Mouse (Mus musculus): Measurements from ENCODE around the gene Gm45062.

Gm45062 gene

DNA sequence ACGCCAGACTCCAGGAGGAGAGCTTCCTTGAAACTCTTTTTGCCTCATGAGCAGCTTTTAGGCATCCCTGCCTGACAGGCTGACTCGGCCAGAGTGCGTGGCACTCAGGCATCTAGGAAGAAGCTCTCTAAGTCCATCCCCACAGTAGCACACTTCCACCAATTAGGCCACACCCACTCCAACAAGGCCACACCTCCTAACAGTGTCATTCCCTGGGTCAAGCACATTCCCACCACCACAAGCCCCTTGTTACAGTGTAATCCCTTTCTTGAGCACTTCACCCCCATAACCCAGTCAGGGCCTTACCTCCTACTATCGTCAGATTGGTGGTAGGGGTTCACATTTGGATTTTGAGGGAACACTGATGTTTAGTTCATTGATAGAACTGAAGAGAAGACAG is 108.4 kb downstream of the Gm45062 start:
- CTCF ChIA-PET, result interaction anchor here (0.6 kb wide), 1 partner anchor 201 kb away, joined by 3 read pairs; no protein-coding TSS in a partner anchor

DNA sequence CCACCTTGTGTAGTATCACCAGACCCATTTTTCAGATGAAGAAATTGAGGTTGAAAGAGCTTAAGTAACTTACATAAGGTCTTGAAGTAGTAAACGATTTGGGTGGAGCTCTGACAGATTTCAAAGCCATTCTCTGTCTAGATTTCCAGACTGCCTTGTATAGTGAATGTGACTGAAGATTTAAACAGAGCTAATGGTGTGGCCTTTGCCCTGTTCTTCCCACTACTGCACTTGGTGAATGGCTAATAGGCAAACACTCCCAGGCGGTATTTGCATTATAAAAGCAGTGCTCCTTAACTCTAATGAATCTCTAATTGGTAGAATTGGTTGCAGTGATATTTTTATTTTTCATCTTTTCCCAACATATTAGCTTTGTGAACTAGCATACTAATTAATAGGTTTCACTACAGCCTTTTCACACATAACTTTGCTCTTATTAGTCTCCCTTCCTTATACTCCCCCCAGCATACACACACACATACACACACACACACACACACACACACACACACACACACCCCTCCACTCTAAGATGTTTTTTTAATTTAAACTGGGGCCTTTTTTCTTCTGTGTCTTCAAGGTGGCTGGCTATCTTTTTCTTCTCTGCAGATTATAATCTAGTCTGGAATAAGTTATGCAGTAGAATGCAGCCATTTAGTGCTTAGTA is 109.1 kb downstream of the Gm45062 start:
- CTCF ChIA-PET, result interaction anchor here (0.6 kb wide), 1 partner anchor 201 kb away, joined by 3 read pairs; no protein-coding TSS in a partner anchor

DNA sequence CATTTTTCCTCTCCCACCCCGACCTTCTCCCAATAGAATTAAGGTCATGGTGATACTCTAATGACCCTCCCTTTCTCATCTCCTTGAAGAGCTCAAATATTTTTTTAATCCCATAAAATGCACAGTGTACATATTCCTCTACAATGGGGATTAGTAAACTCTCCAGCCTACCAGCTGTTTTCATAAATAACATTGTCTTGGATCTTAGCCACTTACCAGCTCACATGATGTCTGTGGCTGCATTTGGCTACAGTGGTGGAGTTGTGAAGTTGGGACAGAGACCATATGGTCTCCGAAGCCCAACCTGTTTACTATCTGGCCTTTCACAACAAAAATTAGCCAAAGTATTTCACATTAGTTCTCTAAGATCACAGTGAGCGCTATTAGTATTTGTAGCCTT is 111.4 kb downstream of the Gm45062 start:
- CTCF ChIA-PET, result interaction anchor here (0.7 kb wide), 1 partner anchor 47 kb away, joined by 4 read pairs; no protein-coding TSS in a partner anchor

DNA sequence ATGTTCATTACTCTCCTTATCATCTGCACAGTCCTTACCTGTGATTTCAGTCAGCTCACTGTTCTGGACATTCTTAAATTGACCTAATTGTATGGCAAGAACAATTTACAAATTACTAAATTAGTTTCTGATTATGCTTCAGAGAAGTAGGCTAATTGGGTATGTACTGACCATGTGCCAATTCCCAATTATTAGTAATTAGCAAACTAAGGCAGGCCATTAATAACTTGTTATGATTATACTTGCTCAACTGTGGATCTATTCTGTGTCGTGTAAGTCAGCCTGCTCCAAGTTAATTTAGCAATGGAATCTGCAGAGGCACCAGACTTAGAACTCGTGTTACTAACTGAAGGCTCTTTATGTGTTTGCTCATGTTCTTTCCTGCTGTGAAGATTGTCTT is 113.8 kb downstream of the Gm45062 start:
- CTCF ChIA-PET, result no interaction called here

DNA sequence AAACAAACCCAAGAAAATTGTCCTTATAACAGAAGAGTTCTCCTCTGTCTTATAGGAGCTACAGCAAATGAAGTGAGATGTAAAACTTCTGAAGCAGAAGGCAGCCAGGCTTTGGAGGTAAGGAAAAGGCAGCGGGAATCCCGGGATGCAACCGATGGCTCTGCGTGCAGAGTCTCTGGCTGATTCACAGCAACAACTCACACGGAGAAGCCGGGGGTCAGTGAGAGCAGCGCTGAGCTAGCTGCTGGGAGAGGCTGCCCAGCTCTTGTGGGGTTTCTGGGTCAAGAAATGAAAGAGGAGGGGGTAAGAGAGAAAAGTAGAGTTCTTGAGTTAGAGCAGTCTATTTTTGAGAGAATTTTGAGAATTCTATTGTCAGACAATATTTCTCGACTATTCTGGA is 114.6 kb downstream of the Gm45062 start:
- CTCF ChIA-PET, result no interaction called here

DNA sequence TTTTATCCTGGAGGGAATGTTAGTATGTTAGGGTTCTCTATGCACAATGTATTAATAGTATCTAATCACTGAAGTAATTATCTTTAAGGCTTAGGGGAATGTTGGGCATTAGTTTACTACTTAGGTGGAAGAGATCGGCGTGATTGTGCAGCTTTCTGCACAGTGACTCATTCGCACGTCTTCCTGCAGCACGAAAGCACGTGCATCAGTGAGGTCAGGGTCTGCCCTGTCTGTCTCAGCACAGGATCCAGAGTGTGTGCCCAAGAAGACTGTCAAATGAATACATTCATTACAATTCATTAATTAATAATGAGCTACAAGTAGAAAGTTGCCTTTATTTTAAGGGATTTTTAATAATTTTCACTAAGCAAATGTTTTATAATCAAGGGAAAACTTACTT is 115.0 kb downstream of the Gm45062 start:
- CTCF ChIA-PET, result no interaction called here

DNA sequence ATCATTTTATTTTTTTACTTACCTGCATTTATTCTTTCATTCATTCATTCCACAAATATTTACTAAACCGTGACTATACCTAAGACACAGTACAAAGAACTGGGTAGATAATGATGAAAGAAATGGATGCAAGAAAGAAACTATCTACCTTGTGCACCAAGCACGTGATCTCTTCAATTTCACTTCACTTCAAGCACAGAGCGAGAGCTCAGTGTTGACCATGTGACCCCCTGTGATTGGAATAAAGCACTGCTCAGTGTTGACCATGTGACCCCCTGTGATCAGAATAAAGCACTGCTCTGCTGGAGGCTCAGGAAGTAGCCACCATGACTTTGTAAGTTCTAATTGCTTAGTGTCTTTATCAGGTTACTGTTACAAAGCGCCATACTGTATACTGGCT is 115.5 kb downstream of the Gm45062 start:
- CTCF ChIA-PET, result no interaction called here

DNA sequence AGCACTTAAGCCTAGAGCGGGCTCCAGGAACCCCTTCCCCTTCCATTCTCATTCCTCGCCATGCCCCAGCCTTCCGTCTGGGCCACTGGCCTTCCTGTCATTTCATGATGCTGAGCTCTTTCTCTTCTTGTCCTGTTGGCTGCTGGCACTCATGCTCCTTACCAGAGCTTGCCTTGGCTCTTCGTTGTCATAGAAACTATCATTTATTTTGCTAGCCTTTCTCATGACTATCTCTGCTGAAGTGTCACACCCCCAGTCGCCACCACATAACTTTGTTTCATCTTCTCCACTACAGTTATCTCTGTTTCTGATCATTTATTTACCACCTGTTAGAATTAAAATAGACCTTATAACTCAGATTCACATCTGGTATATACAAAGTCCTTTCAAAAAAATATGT is 117.1 kb downstream of the Gm45062 start:
- CTCF ChIA-PET, result no interaction called here

DNA sequence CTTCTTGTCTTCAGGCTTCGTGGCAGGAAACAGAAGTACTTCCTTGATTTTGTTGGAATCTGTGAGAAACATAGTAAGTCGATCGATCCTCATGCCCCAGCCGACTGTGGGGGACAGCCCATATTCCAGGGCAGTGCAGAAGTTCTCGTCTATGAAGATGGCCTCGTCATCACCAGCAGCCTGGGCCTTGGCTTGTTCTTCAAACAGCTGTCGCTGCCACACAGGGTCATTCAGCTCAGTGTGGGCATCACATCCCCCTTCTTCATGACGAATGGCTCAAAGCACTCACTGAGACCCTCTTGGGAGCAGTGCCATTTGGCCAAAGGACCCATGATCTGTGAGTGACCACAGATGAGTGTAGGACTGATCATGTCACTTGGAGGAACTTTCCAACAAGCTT is 118.4 kb downstream of the Gm45062 start:
- CTCF ChIA-PET, result no interaction called here

DNA sequence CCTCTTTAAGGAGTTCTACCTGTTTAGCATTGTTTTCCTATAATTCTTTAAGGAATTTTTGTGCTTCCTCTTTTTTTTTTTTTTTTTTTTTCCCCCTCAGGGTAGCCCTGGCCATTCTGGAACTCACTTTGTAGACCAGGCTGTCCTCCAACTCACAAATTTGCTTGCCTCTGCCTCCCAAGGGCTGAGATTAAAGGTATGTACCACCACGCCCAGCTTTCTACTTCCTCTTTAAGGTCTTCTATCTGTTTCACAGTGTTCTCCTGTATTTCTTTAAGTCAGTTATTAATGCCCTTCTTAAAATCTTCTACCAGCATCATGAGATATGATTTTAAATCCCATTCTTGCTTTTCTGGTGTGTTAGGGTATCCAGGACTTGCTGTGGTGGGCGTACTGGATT is 130.1 kb downstream of the Gm45062 start:
- CTCF ChIA-PET, result no interaction called here

DNA sequence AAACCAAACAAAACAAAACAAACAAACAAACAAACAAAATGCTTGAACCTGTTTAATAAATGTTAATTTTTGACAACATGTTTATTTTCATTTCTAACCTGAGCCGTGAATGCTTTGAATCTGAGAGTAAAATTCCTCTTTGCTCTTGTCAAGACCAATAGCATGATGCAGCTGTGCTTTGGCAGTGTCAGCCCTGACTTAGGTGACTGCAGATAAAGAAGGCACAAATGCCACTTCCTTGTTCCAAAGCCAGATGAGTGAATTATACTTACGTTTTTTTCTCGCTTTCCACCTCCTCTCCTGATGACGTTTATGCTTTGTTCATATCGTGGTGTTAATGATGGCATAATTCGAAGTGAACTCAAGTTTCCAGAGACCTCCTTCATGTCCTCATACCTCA is 131.0 kb downstream of the Gm45062 start:
- CTCF ChIA-PET, result no interaction called here

DNA sequence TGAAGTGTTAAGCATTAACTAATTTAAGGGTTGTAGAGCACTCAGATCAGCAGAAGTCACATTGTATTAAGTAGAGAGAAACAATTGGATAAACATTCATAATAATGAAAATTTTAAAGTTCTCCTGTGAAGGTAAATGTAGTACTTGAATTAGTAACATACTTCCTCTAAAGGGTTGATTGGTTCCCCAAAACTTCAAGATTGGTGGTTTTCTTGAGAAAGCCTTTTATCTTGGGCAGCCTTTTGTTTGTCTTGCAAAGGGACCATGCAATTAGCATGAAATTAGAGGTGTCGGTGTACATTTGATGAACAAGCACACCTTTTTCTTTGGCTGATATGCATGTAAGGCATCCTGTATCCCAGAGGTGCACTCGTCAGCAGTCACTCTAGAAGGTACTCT is 131.7 kb downstream of the Gm45062 start:
- CTCF ChIA-PET, result no interaction called here

DNA sequence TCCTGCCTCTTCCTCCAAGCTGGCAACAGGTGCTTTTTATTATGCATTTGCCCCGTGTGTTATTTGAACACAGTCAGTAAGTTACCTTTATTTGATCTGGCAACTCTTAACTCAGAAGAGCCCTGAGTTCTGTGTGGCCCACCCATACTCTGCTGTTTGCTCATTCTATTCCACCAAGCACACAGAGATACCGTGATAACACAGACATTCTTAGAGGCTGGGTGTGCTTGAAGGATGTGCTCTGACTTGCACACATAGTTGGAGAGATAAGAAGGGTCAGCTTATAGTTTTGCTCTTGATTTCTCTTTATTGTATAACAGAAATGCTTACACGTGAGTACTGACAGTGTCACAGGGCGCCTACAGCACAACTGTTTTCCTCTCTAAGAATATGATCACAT is 133.8 kb downstream of the Gm45062 start:
- CTCF ChIA-PET, result no interaction called here

DNA sequence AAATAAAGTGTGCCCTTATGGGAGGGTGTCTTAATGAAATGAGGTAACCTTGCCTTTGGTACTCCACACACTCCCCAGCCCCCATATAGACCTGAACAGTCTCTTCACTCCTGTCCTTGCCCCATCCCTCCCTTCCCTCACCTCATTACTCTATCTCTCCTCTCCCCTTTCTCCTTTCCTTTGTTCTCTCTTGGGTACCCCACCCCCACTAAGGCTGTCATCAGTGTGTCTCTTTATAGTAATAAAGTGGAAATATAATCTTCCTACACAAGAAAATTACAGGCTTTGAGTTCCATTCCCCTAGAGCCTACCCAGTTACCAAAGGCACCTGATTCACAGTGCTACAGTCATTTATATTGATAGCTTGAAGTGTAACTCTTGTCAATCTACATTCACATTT is 134.8 kb downstream of the Gm45062 start:
- CTCF ChIA-PET, result no interaction called here

DNA sequence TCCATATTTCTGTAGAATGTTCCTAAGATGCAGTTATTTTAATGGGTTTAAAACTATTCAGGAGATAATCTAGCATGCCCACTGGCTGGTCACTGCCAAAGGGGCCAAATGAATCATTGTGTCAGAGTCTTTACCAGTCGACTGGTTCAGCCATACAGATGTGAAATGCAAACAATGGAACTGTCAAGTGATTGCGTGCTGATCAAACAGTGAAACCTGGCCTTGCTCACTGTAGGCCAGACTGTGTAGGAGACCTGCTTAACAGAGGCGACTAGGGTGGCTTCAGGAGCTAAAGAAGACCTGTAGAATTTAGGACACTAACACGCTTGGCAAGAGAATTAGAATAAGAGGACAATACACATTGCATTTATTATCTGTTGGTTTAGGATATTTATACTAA is 135.8 kb downstream of the Gm45062 start:
- CTCF ChIA-PET, result interaction anchor here (0.8 kb wide), 1 partner anchor 20 kb away, joined by 5 read pairs; no protein-coding TSS in a partner anchor

DNA sequence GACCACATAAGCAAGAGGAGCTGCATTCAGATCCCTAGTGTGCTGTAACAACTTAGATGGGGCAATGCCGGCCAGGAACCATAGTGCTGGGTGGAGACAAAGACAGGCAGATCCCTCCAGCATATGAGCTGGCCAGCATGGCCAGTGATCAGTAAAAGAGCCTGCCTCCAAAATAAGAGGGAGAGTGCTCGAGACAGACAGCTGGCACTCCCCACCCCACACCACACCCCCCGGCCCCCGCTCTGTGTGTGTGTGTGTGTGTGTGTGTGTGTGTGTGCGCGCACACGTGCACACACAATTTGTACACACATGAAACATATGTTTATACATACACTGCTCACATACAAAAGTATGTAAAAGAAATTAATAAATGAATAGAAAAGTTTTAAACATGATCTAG is 138.0 kb downstream of the Gm45062 start:
- CTCF ChIA-PET, result no interaction called here

DNA sequence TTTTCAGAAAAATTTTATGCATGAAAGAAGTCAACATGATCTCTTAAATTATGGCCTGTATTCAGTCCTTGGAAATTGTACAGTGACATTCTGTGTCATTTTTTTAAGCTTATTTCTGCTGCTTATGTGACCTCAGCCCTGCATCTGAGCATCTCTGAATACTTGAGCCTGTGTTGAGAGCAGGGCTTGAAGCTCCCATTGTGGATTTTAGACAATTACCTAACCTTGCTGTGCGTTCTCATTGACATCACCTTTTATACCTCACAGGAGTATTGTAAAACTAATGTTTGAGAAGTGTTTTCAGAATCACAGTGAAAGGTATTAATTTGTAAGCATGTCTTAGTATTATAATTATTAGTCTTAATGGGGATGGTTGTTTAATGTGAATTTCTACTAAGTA is 140.5 kb downstream of the Gm45062 start:
- CTCF ChIA-PET, result no interaction called here

DNA sequence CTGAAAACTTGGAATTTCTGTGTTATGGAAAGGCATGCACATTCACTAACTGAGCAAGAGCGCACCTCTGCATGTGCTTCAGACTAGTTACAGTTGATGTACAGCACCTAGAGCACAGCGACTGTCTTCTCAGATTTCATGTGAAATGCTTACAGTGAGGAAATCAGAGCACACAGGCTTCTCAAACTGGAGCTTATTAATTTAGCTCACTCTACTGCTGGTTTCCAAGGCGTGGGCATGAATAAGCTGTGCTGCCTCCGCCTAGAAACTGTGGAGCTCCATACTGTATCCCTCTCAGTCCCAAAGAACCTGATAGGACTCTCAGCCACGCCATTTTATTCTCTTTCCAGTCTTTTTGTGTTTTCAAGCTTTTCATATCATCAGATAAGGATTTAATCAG is 143.9 kb downstream of the Gm45062 start:
- CTCF ChIA-PET, result no interaction called here

DNA sequence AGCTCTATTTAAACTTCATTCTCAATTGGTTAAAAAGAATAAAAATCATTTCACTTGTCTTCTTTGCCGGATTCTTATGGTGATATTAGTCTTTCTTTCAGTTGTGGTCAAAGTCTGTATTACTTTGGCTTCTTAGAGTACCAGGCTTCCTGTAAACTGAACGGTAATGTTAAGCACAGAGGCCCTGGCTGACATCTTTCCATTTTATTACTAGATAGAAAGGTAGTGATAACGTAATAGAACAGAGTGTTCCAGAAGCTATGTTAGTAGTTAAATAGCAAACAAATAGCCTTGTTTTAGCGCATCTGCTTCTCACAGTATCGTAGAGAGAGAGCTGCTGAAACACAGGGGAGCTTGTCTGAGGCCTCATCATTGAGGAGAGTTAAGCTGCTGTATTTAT is 146.6 kb downstream of the Gm45062 start:
- CTCF ChIA-PET, result interaction anchor here (0.6 kb wide), 1 partner anchor 136 kb away, joined by 19 read pairs; no protein-coding TSS in a partner anchor

DNA sequence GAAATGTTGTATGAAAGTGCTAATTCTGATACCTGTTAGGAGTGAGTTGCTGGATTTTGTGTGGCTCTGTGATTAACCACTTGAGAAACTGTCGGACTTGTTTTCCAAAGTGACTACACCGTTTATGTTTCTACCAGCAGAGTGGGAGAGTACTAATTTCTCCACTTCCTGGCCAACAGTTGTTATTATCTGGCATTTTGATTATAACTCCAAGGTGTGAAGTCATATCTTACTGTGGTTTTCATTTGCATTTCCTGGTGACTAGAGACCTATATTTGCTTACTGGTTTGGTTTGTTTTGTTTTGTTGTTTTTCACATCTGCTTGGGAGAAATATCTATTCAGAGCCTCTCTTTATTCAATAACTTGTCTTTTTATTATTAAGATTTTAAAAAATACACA is 149.1 kb downstream of the Gm45062 start:
- CTCF ChIA-PET, result no interaction called here

DNA sequence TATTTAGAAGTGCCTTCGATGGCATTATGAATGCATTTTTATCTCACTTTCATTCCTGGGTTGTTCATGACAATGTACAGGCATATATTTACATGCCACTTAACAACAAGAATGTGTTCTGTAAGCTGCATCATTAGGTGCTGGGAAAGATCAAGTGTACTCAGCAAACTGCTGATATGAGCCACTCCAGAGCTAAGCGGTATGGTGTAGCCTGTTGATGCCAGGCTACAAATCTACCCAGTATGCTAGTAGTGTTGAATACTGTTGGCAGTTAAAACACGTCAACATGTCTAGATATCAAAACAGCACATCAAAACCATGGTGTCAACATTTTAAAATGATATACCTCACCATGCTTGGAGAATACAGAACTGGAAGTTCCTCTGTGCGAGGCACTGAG is 150.6 kb downstream of the Gm45062 start:
- CTCF ChIA-PET, result no interaction called here

DNA sequence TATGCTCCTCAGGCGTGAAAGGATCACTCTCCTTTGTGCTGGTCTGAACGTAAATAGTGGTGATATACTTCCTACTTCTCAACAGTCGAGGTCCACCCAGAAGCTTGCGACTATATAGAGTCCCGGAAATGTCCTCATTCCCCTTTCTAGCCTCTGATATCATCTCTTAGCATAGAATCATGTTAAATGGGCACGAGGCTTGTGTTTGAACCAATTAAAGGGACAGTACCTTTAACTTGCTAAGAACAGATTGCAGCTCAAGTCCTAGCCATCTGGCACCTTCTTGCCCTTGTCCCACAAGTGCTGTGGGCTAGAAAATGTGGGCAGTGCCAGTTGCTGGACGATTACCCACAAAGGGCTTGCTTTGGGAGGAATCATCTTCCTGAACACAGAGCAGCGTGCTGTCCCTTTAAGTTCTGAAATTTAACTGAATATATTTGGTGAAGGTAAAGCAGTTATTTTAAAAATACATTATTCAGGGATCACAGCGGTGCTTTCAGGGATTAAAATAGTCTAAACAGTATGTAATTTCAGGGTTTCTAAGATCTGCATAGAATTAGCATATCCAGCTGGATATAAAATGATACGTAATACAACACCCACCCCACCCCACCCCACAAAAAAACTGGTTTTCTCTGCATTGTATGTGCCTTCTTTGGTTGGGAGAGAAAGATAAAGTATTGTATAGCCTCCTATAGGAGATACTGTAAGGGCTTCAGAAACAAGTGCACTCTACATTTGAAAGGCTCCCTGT is 153.8 kb downstream of the Gm45062 start:
- CTCF ChIA-PET, result no interaction called here

DNA sequence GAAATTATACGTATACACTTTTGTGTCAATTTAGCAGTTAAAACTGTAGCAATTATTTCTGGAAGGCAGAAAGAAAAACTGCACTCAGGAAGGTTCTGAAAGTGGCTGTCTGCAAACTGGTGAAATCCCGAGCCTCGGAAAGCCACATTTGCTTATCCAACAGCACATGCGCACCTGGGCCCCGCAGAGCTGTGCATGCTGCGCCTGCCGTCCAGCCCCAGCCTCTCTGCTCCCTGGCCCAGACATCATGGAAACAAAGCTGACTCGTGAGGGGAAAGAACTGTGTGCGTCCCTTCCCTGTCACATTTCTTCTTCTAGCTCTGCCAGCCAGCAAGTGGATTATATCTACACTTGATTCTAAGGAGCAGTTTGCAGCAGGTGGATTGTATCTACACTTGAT is 154.8 kb downstream of the Gm45062 start:
- CTCF ChIA-PET, result interaction anchor here (0.6 kb wide), 1 partner anchor 384 kb away, joined by 4 read pairs; no protein-coding TSS in a partner anchor

DNA sequence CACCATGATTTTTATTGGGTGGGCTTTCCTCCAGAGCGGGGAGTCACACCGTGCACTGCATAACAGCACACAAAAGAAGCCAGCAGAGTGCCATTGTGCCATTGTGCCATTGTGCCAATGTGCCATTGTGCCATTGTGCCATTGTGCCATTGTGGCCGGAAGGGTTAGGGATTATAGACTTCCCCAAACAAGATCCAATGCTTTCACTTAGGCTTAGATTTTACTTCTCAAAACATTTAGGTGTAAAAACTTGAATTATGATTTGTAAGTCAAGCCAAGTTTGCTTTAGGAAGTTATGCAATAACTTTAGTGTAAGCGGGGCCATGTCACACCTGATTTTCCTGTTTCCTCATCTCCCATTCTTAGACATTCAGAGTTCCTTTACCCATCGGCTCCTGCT is 156.6 kb downstream of the Gm45062 start:
- CTCF ChIA-PET, result no interaction called here

Data from spleen, embryonic (tissue).